Mouse (Mus musculus) lung, adult 18-20 months (tissue): ENCODE results near the gene 1700088E04Rik.
A peak's percentile ranks its signal among the peaks of the same experiment; 100 is the strongest.

Source experiments
- DNase-seq, 2 experiments: peaks; one replicate each; pipeline ENCODE4 v3.0.0; 2022; ENCODE audit warnings: mixed read lengths in 2 of 2

Gene 1700088E04Rik

GRCm38 (mm10) chr15:79140866-79141565 is at the start of gene 1700088E04Rik, which contains the start of gene Polr2f:
1700088E04Rik (minus strand) TSS chr15:79141253.
Polr2f (plus strand) TSS chr15:79141009.
- DNase-seq: peak; percentile 94 to 96

GRCm38 (mm10) chr15:79187819-79188218 is 46.8 kb upstream of the 1700088E04Rik start:
- DNase-seq: no peak

- peak in 1 of 2 experiments; percentile 28 for DNase-seq
These were observed 44.2 kb upstream of the 1700088E04Rik start for GRCm38 (mm10) chr15:79185213-79185612.

GRCm38 (mm10) chr15:79176905-79177304 is 35.9 kb upstream of the 1700088E04Rik start:
- no peak for DNase-seq

GRCm38 (mm10) chr15:79166712-79167111 is 25.7 kb upstream of the 1700088E04Rik start:
- DNase-seq: no peak

GRCm38 (mm10) chr15:79165140-79165539 is 24.1 kb upstream of the 1700088E04Rik start, which contains the start of gene Sox10:
Sox10 (minus strand) TSS chr15:79165240.
- DNase-seq: no peak

- no peak for DNase-seq
These were observed 23.2 kb upstream of the 1700088E04Rik start for GRCm38 (mm10) chr15:79164251-79164650.

GRCm38 (mm10) chr15:79162822-79163221 is 21.8 kb upstream of the 1700088E04Rik start:
- DNase-seq: no peak

- peak in 1 of 2 experiments; percentile 20 for DNase-seq
These were observed 21.2 kb upstream of the 1700088E04Rik start for GRCm38 (mm10) chr15:79162301-79162700.

GRCm38 (mm10) chr15:79155572-79155971 is 14.5 kb upstream of the 1700088E04Rik start:
- DNase-seq: no peak

GRCm38 (mm10) chr15:79152709-79153108 is 11.7 kb upstream of the 1700088E04Rik start:
- no peak for DNase-seq

GRCm38 (mm10) chr15:79151881-79152280 is 10.8 kb upstream of the 1700088E04Rik start:
- DNase-seq: no peak

GRCm38 (mm10) chr15:79148533-79148932 is 7.5 kb upstream of the 1700088E04Rik start:
- peak; percentile 77 to 84 for DNase-seq

- no peak for DNase-seq
These were observed 4.5 kb upstream of the 1700088E04Rik start for GRCm38 (mm10) chr15:79145522-79145921.

GRCm38 (mm10) chr15:79144021-79144420 is 3.0 kb upstream of the 1700088E04Rik start:
- no peak for DNase-seq

GRCm38 (mm10) chr15:79143316-79143715 is 2.3 kb upstream of the 1700088E04Rik start:
- no peak for DNase-seq

- DNase-seq: no peak
These were observed 489 bp upstream of the 1700088E04Rik start for GRCm38 (mm10) chr15:79141566-79141917.

- no peak for DNase-seq
These were observed 1.4 kb downstream of the 1700088E04Rik start for GRCm38 (mm10) chr15:79139640-79140039.

- DNase-seq: no peak
These were observed 5.1 kb downstream of the 1700088E04Rik start for GRCm38 (mm10) chr15:79135783-79136575.

- DNase-seq: no peak
These were observed 5.7 kb downstream of the 1700088E04Rik start for GRCm38 (mm10) chr15:79135332-79135731.

GRCm38 (mm10) chr15:79134496-79135270 is 6.4 kb downstream of the 1700088E04Rik start:
- no peak for DNase-seq

GRCm38 (mm10) chr15:79133191-79133661 is 7.8 kb downstream of the 1700088E04Rik start:
- DNase-seq: no peak

- DNase-seq: peak; percentile 92 to 95
These were observed 9.6 kb downstream of the 1700088E04Rik start for GRCm38 (mm10) chr15:79131442-79131841.
